Mouse (Mus musculus) liver, postnatal 0 days (tissue): ENCODE data around the gene Acer3. TPM values are rescaled to one million over a fixed set of nuclear protein-coding genes. Genes with fewer than 3 reads are reported as not detected.

ENCODE experiments used
- ATAC-seq: fragments of 200-750 bp; cut with Nextera tagmentation; 2 replicates; pipeline ENCODE4 v1.8.0; 2017; ENCODE audit warnings: mild to moderate bottlenecking, moderate library complexity
- DNase-seq: peaks from one replicate; pipeline ENCODE4 v3.0.0-alpha.2; 2016
- H3K27ac ChIP-seq: fragments of 300-500 bp; sonication (generic); 2 replicates; pipeline ENCODE4 v1.5.1; 2014; ENCODE audit warnings: antibody characterized with exemption, moderate library complexity, mild to moderate bottlenecking, low read depth
- H3K27me3 ChIP-seq: fragments of 300-500 bp; sonication (generic); 2 replicates; pipeline ENCODE4 v1.6.1; 2014; ENCODE audit warnings: low read length, control low read depth, mixed read lengths; ENCODE audit not compliant: insufficient read depth
- H3K36me3 ChIP-seq: fragments of 300-500 bp; sonication (generic); replicated peaks from 2 replicates; pipeline ENCODE4 v1.6.1; 2014; ENCODE audit warnings: mild to moderate bottlenecking, control low read depth, low read length, moderate library complexity, mixed read lengths; ENCODE audit not compliant: insufficient read depth
- H3K4me1 ChIP-seq: fragments of 300-500 bp; sonication (generic); 2 replicates; pipeline ENCODE4 v1.6.1; 2014; ENCODE audit warnings: antibody characterized with exemption, mild to moderate bottlenecking, control low read depth; ENCODE audit not compliant: insufficient read depth
- H3K4me2 ChIP-seq: fragments of 300-500 bp; sonication (generic); 2 replicates; pipeline ENCODE4 v1.6.1; 2014; ENCODE audit warnings: low read depth, mild to moderate bottlenecking, low read length, moderate library complexity, mixed read lengths
- H3K4me3 ChIP-seq: fragments of 300-500 bp; sonication (generic); 2 replicates; pipeline ENCODE4 v1.5.1; 2014; ENCODE audit warnings: low read depth, low read length
- H3K9ac ChIP-seq: fragments of 300-500 bp; sonication (generic); replicated peaks from 2 replicates; pipeline ENCODE4 v1.6.1; 2014; ENCODE audit warnings: mild to moderate bottlenecking, moderate library complexity
- H3K9me3 ChIP-seq: fragments of 300-500 bp; sonication (generic); 2 replicates; pipeline ENCODE4 v1.6.1; 2016; ENCODE audit warnings: mild to moderate bottlenecking, control low read depth, low read length, mixed read lengths
- CTCF ChIP-seq: sonication (generic); IDR thresholded peaks from 2 replicates; pipeline ENCODE4 v1.5.1; 2016; ENCODE audit warnings: antibody characterized with exemption, low read depth
- EP300 ChIP-seq: IDR thresholded peaks from 2 replicates; pipeline ENCODE4 v1.6.1; 2016; ENCODE audit warnings: antibody characterized with exemption, low read depth, mild to moderate bottlenecking
- WGBS: fragments of 180-500 bp; shearing (Covaris S2); extraction: QIAGEN DNeasy Blood & Tissue Kit; methylation state at CpG from one replicate; pipeline ENCODE4 v1.1.7; 2014; ENCODE audit not compliant: insufficient replicate concordance; 5-methylcytosine and 5-hydroxymethylcytosine counted together
- polyA plus RNA-seq: library from polyadenylated mRNA; unstranded; fragments of >200 nt; fragmentation: Nextera tagmentation; extraction: Ambion mirVana; gene quantifications from 2 replicates; pipeline ENCODE4 v1.2.1, GENCODE M21; 2015

Acer3 gene
- polyA plus RNA-seq, 1 experiment from 2014 or later: 18.7 TPM

GRCm38 (mm10) chr7:98310266-98310665 lies 10.7 kb downstream of the Acer3 start:
- no peak for DNase-seq
- Histone ChIP-seq H3K9me3 (no peaks in the 10 kb centered on the region), H3K36me3 (no peaks in the 10 kb centered on the region; the same call in 1 of the 2 replicates), H3K9ac (no peak overlapping the region), H3K27ac (no peak overlapping the region), H3K4me2 (no peak overlapping the region), H3K4me1 (peaks cover 12% of the 10 kb centered on the region), H3K27me3 (no peaks in the 10 kb centered on the region), H3K4me3 (no peak overlapping the region)
- TF ChIP-seq EP300 (no peak), CTCF (no peak)
- 64% methylated on average over 6 of the region's 6 CpGs for WGBS
- no peak for ATAC-seq

DNA sequence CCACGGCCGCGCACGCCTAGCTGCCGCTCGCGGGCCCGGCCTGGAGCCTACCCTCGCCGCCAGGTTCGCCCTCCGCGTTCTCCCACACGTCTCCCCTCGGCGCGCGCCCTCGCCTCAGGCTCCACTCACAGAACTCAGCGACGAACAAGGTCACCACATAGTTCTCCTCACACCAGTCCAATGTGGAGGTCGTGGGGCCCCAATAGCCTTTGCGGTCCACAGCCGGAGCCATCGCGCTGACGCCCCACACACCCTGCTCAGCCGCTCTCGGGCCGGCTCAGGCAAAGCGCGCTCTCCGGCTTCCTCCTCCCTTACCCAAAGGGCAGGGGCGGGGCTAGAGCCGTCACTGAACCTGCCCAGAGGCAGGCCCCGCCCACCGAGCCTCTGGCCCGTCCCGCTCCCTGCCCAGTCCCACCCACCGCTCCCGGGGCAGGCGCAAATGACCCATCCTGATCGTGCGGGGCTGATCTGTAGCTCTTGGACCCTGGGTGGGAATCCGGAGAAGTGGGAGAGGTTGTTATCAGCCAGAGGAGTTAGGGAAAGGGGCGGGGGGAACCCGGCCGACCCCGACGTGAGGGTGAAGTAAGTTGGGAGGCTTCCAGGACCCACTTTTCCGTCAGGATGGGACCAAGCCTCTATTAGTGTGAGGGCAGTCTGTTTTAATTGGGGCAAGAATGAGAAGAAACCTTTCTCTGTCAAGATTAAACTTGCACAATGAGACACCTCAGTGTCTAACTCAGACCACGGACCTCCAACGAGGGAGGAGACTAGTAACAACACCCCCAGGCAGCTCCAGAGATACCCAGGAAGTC lies 11.6 kb downstream of the Acer3 start:
- under 1% methylated on average over 36 of the region's 53 CpGs for WGBS
- DNase-seq (peak; percentile 99), ATAC-seq (peak; percentile 99)
- Histone ChIP-seq H3K9me3 (no peaks in the 10 kb centered on the region), H3K27me3 (no peaks in the 10 kb centered on the region), H3K4me2 (peak overlapping the region; percentile 93), H3K36me3 (no peaks in the 10 kb centered on the region; the same call in 1 of the 2 replicates), H3K9ac (peak overlapping the region; percentile 77), H3K4me3 (peak overlapping the region; percentile 68), H3K4me1 (peaks cover 12% of the 10 kb centered on the region), H3K27ac (peak overlapping the region; percentile 67)
- TF ChIP-seq EP300 (no peak), CTCF (no peak; the same call in 1 of the 2 replicates)

GRCm38 (mm10) chr7:98308607-98309218 lies 12.3 kb downstream of the Acer3 start:
- ATAC-seq (peak; percentile 68), DNase-seq (no peak)
- no peaks in the 10 kb centered on the region; the same call in 1 of the 2 replicates for H3K36me3 ChIP-seq
- H3K27me3 ChIP-seq: no peaks in the 10 kb centered on the region
- peak overlapping the region; percentile 67 for H3K27ac ChIP-seq
- TF ChIP-seq CTCF (no peak), EP300 (no peak)
- peak overlapping the region; percentile 68 for H3K4me3 ChIP-seq
- H3K4me2 ChIP-seq: peak overlapping the region; percentile 93
- peaks cover 14% of the 10 kb centered on the region for H3K4me1 ChIP-seq
- peak overlapping the region; percentile 77 for H3K9ac ChIP-seq
- under 1% methylated on average over 33 of the region's 33 CpGs for WGBS
- H3K9me3 ChIP-seq: no peaks in the 10 kb centered on the region

DNA sequence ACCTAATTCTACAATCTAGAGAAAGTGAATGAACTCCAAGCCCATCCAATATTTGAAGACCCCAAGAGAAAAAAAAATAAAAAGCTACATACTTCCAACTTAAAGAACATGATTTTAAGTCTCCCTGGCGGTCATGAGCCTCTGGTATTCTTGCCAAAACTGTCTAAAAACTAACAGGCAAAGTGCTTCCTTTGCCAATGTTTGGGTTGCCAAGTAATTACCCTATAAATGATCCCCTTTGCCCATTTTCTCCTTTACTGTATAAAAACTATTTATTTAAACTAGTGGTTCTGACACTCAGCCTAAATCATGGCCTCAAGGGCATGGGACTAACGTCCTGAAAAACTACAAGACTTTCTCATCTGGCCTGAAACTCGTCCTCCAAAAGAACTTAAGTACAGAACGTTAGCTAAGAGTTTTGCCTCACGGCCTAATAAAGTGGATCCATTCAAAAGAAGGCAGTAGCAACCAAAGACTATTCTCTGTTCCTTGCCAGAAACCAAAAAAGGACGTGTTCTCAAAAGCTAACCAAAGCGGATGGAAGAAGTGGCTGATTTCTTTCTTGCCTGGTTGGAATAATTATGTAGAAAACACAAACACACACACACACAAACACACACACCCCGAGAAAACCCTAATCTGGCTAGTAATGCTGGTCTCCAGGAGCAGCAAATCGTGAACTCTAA lies 12.9 kb downstream of the Acer3 start:
- Histone ChIP-seq H3K9ac (peak overlapping the region; percentile 77), H3K4me1 (peaks cover 14% of the 10 kb centered on the region), H3K27me3 (no peaks in the 10 kb centered on the region), H3K4me3 (peak overlapping the region; percentile 68), H3K27ac (peak overlapping the region; percentile 67), H3K36me3 (no peaks in the 10 kb centered on the region; the same call in 1 of the 2 replicates), H3K4me2 (peak overlapping the region; percentile 93), H3K9me3 (no peaks in the 10 kb centered on the region)
- TF ChIP-seq CTCF (no peak), EP300 (no peak)
- WGBS: 43% methylated on average over 9 of the region's 9 CpGs
- DNase-seq (no peak), ATAC-seq (no peak)

DNA sequence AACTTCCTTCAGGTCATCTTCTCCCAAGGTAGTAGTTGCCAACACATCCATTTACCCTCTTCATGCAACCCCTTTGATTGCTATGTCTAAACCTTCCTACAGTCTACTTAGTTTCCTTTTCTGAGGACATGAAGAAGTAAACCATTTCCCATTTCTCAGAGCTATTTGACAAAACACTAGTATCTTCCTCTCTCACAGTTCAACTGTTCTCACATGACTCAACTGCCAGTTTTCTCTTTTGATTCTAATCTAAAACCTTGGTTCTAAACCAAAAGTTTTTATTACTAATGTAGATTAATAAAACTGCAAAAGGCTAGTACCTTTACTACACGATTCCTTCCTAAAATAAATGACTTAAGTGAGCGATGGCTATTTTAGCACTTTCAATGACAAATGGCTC lies 13.6 kb downstream of the Acer3 start:
- Histone ChIP-seq H3K4me1 (peaks cover 14% of the 10 kb centered on the region), H3K4me3 (peak overlapping the region; percentile 68), H3K27me3 (no peaks in the 10 kb centered on the region), H3K36me3 (no peaks in the 10 kb centered on the region; the same call in 1 of the 2 replicates), H3K27ac (no peak overlapping the region), H3K4me2 (peak overlapping the region; percentile 93), H3K9me3 (no peaks in the 10 kb centered on the region), H3K9ac (no peak overlapping the region)
- no peak for TF ChIP-seq EP300
- no peak for TF ChIP-seq CTCF
- DNase-seq (no peak), ATAC-seq (no peak)
- 81% methylated on average over 2 of the region's 2 CpGs for WGBS

GRCm38 (mm10) chr7:98292901-98293300 lies 28.1 kb downstream of the Acer3 start:
- WGBS: 71% methylated on average over 1 of the region's 1 CpGs

More at GRCm38 (mm10) chr7:98292901-98293300, 28.1 kb downstream of the Acer3 start:
- no peaks in the 10 kb centered on the region for H3K9me3 ChIP-seq
- DNase-seq (no peak), ATAC-seq (no peak)
- TF ChIP-seq CTCF (no peak), EP300 (no peak)
- no peaks in the 10 kb centered on the region for H3K4me1 ChIP-seq
- H3K4me2 ChIP-seq: no peak overlapping the region
- H3K36me3 ChIP-seq: no peaks in the 10 kb centered on the region
- H3K4me3 ChIP-seq: no peak overlapping the region
- no peaks in the 10 kb centered on the region for H3K27me3 ChIP-seq
- no peak overlapping the region for H3K9ac ChIP-seq
- H3K27ac ChIP-seq: no peak overlapping the region
